Mouse (Mus musculus) 3134 (cell line): Measurements from ENCODE around the gene Cideb.

Source experiments
- DNase-seq: peaks from one replicate; pipeline ENCODE4 v3.0.0-alpha.2; 2011; ENCODE audit warnings: low spot score; ENCODE audit not compliant: insufficient read length; ENCODE audit errors: extremely low read depth

Gene Cideb

DNA sequence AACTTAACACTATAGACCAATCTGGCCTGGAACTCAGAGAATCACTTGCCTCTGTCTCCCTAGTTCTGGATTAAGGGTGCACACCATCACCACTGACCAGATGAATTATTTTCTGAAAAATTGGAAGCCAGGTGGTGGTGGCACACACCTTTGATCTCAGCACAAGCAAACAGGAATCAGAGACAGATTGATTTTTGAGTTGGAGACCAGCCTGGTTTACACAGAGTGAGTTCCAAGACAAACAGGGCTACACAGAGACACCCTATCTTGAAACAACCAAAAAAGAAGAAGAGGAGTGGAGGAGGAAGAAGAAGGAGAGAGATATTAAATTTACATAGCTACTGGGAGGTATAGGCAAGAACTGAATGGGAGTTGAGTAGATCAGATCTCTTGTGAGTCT is 32.0 kb downstream of the Cideb start:
- no peak for DNase-seq

- DNase-seq, result peak; percentile 80
Measured at GRCm38 (mm10) chr14:55724411-55724871, 33.8 kb downstream of the Cideb start.

DNA sequence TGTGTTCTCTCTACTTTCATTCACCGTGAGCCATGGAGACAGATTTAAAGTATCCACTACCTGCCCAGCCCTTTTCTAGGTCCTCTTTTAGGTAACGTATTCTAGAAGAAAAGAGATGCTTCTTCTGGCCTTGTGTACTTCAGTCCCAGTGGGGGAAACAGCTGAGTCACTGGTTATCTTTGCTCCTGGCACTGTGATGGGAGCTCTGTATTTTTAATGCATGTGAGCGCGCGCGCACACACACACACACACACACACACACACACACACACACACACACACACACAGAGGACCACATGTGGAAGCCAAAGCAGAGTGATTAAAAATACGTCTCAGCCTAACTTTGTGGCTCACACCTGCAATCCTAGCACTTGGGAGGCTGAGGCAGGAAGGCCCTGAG is 34.8 kb downstream of the Cideb start:
- DNase-seq, result no peak

- no peak for DNase-seq
Measured at GRCm38 (mm10) chr14:55722438-55722945, 35.8 kb downstream of the Cideb start.

GRCm38 (mm10) chr14:55721700-55722437 is 36.4 kb downstream of the Cideb start, which contains the start of gene Rabggta:
Rabggta (minus strand) TSS chr14:55722263.
- peak; percentile 88 for DNase-seq

DNA sequence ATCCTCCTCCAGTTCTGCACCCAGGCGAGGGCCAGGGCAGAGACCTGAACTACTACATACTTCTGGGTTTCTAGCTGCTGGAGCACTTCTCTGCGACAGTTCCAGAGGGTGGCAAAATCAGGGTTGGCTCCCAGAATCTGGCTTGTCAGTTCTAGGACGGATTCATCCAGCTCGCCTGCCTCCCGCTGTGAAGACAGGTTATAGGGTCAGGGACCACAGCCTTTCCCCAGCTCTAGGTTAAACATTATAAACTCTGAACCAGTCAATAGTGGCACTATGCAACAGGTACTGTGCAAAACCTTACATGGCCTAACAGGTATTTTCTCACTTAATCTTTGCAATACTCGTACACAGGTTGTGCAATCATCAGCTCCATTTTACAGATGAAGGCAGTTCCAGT is 37.2 kb downstream of the Cideb start:
- DNase-seq, result no peak

GRCm38 (mm10) chr14:55720666-55721065 is 37.6 kb downstream of the Cideb start:
- no peak for DNase-seq

DNA sequence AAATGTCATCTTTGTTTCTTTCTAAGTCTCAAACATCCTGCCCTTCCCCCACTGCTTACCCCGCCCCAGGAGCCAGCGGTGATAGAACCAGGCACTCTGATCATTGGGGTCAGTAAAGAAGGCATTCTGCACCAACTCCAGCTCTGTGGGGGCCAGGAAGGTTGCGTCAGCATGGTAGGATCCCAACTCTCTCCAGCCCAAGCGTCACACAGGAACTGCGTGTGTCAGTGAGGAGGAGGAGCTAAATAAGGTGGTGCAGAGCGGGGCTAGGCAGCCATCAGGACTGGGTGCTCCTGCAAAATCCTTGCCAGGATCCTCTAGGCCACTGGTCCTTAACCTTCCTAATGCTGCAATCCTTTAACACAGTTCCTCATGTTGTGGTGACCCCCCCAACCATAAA is 38.5 kb downstream of the Cideb start:
- no peak for DNase-seq

DNA sequence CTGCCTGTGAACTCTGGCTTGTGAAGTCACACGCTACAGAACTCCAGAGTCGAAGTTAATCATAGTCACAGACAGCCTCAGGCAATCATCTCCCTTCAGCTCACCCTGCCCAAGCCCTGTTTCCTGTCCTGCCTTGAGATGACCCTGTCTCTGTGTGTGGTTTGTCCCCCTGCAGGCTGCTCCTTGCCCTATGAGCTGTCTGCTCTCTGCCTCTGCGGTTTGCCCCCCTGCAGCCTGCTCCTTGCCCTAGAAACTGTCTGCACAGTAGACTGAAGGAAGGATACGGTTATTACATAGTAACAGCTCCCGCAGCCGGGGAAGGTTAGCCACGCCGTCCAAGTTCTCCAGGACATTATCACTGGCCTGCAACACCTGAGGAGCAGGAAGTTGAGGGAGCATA is 41.4 kb downstream of the Cideb start:
- no peak for DNase-seq

- no peak for DNase-seq
Measured at GRCm38 (mm10) chr14:55716271-55716670, 42.0 kb downstream of the Cideb start.

DNA sequence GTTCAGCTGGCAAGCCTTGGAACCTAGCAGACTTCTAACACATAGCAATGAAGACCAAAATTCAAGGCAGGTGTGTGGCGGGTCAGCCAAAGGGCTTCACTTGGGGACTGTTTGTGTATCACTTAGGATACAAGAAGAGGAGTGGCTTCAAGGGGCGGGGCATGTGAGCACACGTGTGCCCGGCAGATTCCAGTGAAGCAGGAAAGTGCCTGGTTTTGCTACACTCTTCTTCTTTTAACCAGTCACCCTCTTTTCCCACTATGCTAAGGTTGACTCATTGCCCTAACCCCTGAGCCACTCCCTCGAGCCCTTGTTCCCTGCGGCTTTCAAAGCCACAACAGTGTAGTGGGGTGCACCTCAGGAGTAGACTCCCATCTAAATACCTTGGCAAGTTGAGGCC is 43.4 kb downstream of the Cideb start:
- peak; percentile 56 for DNase-seq

GRCm38 (mm10) chr14:55713729-55714122 is 44.5 kb downstream of the Cideb start, which contains the start of gene Tgm1:
Tgm1 (minus strand) TSS chr14:55713926.
- no peak for DNase-seq

DNA sequence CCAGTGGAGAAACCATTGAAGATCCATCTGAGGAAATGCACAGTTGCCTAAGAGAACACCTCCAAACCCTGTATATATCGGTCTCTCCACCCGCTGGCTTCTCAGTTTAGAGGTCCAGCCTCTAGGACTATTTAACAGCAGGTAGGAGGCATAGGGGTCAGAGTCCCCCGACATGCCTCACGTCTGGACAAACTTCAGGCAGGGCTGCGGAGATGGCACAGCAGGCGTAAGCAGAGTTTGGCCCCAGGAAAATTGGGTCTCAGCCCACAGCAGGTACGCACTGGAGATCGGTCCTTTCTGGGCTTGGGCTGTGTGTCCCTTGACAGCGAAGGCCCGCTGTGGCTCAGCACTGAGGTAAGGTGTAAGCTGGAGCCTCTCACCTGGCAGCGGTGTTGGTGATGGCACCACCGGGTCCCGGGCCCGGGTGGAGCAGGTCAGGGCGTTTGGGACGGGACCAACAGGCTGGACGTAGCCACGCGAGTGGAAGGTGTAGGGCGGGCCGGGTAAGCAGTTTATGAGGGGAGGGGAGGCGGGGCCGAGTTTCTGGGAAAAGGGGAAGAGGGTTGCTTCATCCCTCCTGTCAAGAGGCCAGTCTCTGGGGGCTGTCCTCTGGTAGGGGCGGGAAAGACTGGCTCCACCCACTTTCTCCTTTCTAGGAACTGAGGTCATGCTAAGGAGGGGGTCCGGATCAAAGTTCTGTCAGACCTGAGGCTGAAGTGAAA is 45.1 kb downstream of the Cideb start:
- no peak for DNase-seq

- DNase-seq, result no peak
Measured at GRCm38 (mm10) chr14:55711786-55712185, 46.5 kb downstream of the Cideb start.

DNA sequence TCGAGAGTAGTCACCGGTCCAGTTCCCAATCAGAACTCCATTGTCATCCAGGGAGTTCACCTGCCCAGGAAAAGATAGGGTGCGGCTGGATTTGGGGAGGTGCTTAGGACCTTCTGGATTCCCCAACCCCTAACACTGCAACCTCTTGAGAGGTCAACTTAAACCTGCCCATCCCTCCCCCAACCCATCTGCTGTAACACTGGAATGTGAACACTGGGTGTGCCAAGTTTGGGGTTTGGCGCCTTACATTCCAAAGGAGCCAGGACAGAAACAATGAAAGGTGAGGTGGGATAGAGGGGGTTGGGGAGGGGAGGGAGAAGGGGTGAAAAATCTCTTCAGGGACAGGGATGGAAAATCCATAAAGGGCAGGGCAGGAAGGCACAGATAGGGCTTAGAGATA is 48.7 kb downstream of the Cideb start:
- DNase-seq, result no peak

GRCm38 (mm10) chr14:55707397-55707796 is 50.9 kb downstream of the Cideb start:
- DNase-seq, result no peak

DNA sequence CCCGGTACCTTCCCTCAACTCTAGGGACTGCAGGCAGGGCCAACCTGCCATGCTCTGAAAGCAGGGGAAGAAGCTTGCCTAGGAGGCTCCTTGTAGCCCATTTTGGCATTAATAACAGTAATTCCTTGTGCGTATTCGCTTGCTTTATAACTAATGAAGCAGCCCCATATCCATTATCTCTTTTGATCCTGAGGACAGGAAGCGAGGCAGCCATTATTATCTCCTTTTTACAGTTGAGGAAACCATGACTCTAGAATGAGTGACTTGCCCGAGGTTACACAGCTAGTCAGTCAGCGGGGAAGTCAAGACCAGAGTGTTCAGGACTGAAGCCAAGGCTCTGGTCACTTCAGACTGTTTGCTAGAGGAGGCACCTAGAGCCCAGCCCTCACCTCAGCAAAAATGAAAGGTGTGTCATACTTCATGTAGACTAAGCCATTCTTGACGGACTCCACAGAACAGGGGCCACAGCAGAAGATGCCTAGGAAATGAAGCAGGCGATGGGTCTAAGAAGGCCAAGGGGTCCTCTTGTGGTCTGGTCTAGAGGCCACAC is 52.1 kb downstream of the Cideb start:
- no peak for DNase-seq
